Mouse (Mus musculus) small intestine, adult 2 months (tissue): ENCODE measurements around the gene Gpr153.

ENCODE experiments used
- CTCF ChIP-seq: fragments of 200-500 bp; IDR thresholded peaks from 2 replicates; pipeline ENCODE4 v1.5.1; 2012; ENCODE audit warnings: low read depth, mild to moderate bottlenecking, control low read depth, inconsistent platforms, low read length, moderate library complexity, mixed read lengths; ENCODE audit not compliant: insufficient replicate concordance, insufficient read length; ENCODE audit errors: extremely low read depth
- POLR2A ChIP-seq: fragments of 200-500 bp; IDR thresholded peaks from 2 replicates; pipeline ENCODE4 v1.6.1; 2012; ENCODE audit warnings: low read depth, mild to moderate bottlenecking, control low read depth, inconsistent platforms, low read length, moderate library complexity

DNA sequence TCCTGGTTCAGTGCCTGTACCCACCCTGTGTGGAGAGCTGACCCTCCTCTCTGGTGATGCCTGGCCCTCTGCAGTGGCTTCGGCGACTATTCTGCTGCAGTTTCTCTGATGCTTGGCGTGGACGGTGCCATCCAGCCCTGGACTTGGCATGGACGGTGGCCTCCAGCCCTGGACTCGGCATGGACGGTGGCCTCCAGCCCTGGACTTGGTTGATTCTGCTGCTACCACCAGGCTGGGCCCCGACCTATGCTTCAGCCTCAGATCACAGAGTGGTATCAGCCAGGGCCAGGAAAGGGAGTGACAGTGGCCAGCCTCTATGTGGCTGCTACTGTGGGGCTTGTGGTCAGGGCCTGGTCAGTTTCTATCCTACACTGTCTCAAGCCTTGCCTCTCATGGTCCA, 30.1 kb upstream of the Gpr153 start:
- TF ChIP-seq POLR2A (no peak), CTCF (no peak)
